Mouse (Mus musculus) urinary bladder, postnatal 36 days (tissue): ENCODE measurements at regions not wholly inside any gene's neighbourhood (a gene's known extent, or its start where the extent isn't known, plus 50 kb on each side); places are given as distances from the start of the nearest gene placed in this dataset.
A peak's percentile ranks its signal among the peaks of the same experiment; 100 is the strongest.

Source experiments
- DNase-seq, 2 experiments: peaks; one replicate each; pipeline ENCODE4 v3.0.0; 2022; ENCODE audit warnings: low spot score in 2 of 2, mixed read lengths in 1 of 2

GRCm38 (mm10) chr13:60237091-60237490 is 59.9 kb upstream of the Gas1 start:
- DNase-seq, result no peak

- peak in 1 of 2 experiments; percentile 21 for DNase-seq
Measured at GRCm38 (mm10) chr13:60242447-60243109, 65.4 kb upstream of the Gas1 start.

GRCm38 (mm10) chr13:60243110-60243481 is 65.9 kb upstream of the Gas1 start:
- DNase-seq, result no peak

- DNase-seq, result no peak
Measured at GRCm38 (mm10) chr13:60255162-60255561, 78.0 kb upstream of the Gas1 start.

- no peak for DNase-seq
Measured at GRCm38 (mm10) chr13:60255715-60256114, 78.5 kb upstream of the Gas1 start.

GRCm38 (mm10) chr13:60256997-60257396 is 79.8 kb upstream of the Gas1 start:
- no peak for DNase-seq

GRCm38 (mm10) chr13:60257878-60258277 is 80.7 kb upstream of the Gas1 start:
- DNase-seq, result no peak

- no peak for DNase-seq
Measured at GRCm38 (mm10) chr13:60262449-60263028, 85.4 kb upstream of the Gas1 start.

- no peak for DNase-seq
Measured at GRCm38 (mm10) chr13:60264504-60264903, 87.3 kb upstream of the Gas1 start.

GRCm38 (mm10) chr13:60267557-60267956 is 90.4 kb upstream of the Gas1 start:
- peak in 1 of 2 experiments; percentile 38 for DNase-seq

GRCm38 (mm10) chr13:60268256-60268655 is 91.1 kb upstream of the Gas1 start:
- no peak for DNase-seq

GRCm38 (mm10) chr13:60269406-60269841 is 92.3 kb upstream of the Gas1 start:
- DNase-seq, result no peak

GRCm38 (mm10) chr13:60270526-60270925 is 93.4 kb upstream of the Gas1 start:
- no peak for DNase-seq

GRCm38 (mm10) chr13:60273331-60273730 is 96.2 kb upstream of the Gas1 start:
- DNase-seq, result no peak

GRCm38 (mm10) chr13:60282543-60283251 is 105.5 kb upstream of the Gas1 start:
- no peak for DNase-seq

GRCm38 (mm10) chr13:60286525-60287224 is 109.5 kb upstream of the Gas1 start:
- peak in 1 of 2 experiments; percentile 42 for DNase-seq

- no peak for DNase-seq
Measured at GRCm38 (mm10) chr13:60289650-60290049, 112.5 kb upstream of the Gas1 start.

- DNase-seq, result no peak
Measured at GRCm38 (mm10) chr13:60290820-60291219, 113.7 kb upstream of the Gas1 start.

- DNase-seq, result no peak
Measured at GRCm38 (mm10) chr13:60291344-60291743, 114.2 kb upstream of the Gas1 start.

- DNase-seq, result no peak
Measured at GRCm38 (mm10) chr13:60296201-60296895, 119.2 kb upstream of the Gas1 start.

- DNase-seq, result no peak
Measured at GRCm38 (mm10) chr13:60296896-60297275, 119.7 kb upstream of the Gas1 start.

- peak in 1 of 2 experiments; percentile 52 for DNase-seq
Measured at GRCm38 (mm10) chr13:60298575-60298974, 121.4 kb upstream of the Gas1 start.
